Mouse (Mus musculus) cerebellum, postnatal 25 days (tissue): ENCODE results near the gene Pacsin2.
"Not testable (repeated sequence)": the region's sequence is repeated elsewhere in the genome, so short reads cannot be mapped to it uniquely, and the experiment has no call there.

Source experiments
- DNase-seq, 2 experiments: peaks; one replicate each; pipeline ENCODE4 v3.0.0; 2021; ENCODE audit warnings: mixed read lengths in 2 of 2

The Pacsin2 gene

DNA sequence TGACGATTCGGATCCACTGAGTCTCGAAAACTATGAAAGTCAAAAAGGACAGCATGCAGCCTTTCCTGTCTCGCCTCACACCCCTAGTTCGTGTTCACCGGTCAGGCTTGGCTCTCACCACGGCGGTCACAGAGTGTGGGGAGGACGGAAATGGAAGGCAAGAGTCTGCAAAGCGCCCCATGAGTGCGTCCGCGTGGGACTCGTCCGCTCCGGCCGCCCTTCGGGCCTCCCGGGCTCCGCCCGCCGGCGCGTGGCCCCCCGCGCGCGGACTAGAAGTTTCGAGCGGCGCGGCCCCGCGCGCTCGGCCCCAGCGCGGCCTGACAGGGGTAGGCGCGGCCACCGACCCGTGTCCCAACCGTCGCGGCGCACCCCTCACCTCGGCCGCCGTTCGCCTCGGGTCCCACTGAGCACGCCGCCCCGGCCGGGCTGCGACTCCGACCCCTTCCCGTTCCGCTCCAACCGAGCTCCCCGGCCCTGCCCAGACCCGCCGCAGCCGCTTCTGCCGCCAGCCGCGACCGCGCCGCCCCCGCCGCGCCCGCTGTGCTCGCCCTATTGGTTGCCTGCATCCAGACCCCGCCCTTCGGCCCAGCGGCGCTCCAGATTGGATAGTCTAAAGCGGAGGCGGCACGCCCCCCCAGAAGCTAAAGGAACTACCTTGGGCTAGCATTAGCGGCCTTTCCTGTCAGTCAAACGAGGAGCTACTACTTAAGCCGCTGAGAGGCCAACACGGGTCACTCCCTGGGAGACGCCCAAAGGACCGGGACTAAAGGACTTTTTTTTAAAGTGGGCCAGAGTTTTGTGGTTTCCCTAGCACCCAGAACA is at the start of gene Pacsin2:
Gene Pacsin2, minus strand, starts transcription at position 524 of the 822 bp plus-strand sequence.
- DNase-seq, result peak; percentile 89 to 94

- DNase-seq, result no peak
These were observed 48.3 kb upstream of the Pacsin2 start for GRCm38 (mm10) chr15:83512489-83513281.

- DNase-seq, result peak; percentile 91 to 95
These were observed 46.5 kb upstream of the Pacsin2 start, which contains the start of gene Ttll1 for GRCm38 (mm10) chr15:83510805-83511405. Gene Ttll1 (minus strand): TSS chr15:83510893.

DNA sequence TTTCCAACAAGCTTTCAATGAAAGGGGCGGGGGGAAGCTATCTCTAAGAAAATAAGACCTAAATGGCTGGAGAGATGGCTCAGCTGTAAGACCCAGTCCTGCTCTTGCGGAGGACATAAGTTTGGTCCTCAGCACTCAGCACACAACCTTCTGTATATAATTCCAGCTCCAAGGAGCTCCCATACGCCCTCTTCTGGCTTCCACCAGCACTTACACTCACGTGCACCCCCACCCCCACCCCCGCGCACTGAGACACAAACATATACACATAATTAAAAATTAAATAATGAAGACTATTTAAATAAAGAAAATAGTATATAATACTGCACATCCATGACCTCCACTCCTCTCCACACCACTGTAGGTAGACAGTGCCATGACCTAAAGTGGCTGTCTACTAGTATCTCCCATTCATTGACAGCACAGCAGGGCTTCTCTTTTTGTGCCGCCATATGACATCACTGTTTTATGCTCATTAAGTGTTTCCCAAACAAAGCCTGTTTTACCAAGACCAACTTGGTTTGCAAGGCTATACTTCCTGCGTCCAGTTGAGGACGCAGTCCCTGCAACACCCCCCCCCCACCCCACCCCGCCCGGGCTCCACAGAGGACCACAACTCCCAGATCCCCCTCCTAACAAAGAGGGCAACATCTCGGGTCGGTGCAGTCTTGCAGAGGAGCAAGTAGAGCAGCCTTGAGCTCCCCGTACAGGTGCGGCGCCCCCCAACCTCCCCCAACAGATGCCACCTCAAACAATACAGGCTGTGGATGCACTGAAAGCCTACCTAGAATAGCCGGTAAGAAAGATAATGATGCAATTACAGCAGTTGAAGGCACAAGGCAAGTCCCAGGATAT is 45.8 kb upstream of the Pacsin2 start:
- no peak for DNase-seq

- DNase-seq, result not testable (repeated sequence)
These were observed 37.1 kb upstream of the Pacsin2 start for GRCm38 (mm10) chr15:83501483-83501882.

GRCm38 (mm10) chr15:83500352-83500751 is 35.9 kb upstream of the Pacsin2 start:
- DNase-seq, result peak in 1 of 2 experiments; percentile 26

GRCm38 (mm10) chr15:83499211-83499755 is 34.9 kb upstream of the Pacsin2 start:
- DNase-seq, result peak in 1 of 2 experiments; percentile 25

GRCm38 (mm10) chr15:83497299-83497698 is 32.9 kb upstream of the Pacsin2 start:
- no peak for DNase-seq

DNA sequence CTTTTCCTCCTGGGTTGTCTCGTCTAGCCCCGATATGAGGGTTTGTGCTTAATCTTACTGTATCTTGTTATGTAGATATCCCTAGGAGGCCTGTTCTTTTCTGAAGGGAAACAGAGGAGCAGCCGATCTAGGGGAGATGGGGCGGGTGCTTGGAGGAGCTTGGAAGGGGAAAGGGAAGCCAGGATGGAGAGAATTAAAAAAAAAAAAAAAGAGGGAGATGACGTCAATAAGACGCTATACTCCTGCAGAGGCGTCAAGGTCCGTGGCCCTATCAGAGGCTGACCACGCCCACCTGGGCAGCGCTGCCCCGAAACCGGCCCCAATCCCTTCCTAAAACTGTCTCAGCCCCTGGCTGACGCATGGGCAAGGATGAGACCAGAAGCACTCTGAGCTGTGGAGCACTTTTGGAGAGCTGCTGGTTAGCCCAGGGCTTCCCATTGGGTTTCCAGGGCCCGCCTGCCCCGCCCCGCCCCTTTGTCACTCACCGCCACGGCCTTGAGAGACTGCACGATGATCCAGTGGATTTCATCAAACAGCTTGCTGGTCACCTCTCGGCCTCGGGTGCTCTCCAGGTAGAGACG is 31.5 kb upstream of the Pacsin2 start:
- DNase-seq, result no peak

DNA sequence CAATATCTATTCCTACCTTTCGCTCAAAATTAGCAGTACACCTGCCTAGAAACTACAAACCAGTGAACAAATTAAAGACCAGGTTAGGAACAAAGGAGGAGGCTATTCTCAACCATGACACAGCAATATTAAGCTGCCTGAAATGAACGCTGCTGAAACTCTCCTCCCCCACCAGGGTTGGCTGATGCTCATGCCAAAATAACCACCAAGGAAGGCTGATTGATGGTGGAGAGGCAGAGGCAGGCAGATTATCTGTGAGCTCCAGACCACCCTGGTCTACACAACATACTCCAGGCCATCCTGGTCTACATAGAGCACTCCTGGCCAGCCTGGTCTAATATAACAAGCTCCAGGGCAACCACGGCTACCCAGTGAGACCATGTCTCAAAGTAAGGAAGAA is 30.8 kb upstream of the Pacsin2 start:
- DNase-seq, result no peak

DNA sequence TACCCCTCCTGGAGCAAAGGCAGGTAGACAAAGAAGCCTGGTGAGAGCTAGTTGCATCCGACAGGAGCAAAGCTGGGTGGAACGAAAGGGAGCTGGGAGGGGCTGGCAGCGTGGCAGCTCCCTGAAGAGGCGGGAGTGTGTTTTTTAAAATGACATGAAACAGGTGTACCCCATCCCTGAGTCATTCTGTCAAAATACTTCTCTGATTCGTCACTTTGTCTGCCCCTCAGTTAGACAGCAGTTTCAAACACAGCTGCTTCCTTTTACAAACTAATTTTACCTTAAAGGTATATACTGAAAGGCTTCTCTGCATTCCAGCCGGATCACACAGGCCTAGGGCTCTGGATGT is 30.1 kb upstream of the Pacsin2 start:
- no peak for DNase-seq

DNA sequence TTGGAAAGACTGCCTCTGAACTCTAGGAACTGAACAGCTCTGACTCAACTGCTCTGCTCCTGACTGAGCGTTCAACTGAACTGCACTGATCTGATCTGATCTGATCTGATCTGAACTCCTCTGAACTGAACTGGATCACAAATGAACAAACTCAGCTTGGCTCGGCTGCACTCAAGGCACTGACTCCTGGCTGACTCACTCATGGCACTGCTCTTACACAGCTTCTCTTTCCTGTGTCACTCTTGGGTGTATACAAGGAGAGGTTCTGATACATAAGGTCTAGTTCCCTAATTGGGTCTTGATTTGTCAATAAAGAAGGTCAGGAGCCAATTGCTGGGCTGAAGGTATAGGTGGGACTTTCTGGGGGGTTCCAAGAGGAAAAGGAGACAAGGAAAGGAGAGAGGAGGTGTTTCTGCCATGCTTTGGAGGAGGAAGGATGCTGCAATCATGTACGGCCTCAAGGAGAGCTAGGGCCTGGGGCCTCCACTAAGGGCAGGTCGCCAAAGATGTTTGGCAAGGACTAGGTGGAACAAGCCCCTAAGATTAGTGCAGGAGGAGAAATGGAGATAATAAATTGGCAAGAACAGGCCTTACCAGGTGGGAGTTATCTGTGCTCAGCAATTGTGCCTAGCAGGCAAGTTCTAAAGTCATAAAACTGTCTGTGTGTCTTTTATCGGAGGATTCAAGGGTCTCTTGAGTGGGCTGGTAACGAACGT is 29.6 kb upstream of the Pacsin2 start:
- no peak for DNase-seq

DNA sequence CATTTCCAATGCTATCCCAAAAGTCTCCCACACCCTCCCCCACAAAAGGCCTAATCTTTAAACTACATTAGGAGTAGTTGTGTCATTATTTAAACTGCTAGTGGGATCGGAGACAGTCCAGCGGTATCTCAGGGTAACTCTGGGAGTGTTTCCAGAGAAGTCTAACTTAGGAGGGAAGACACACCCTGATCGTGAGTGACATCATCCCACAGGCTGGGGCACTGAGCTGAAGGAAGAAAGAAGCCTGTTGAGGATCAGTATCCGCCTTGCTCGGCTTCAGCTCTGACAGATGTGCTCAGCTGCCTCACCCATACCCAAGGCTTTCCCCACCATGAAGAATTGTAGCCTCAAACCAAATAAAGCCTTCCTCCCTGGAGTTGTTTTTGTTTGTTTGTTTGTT is 27.5 kb upstream of the Pacsin2 start:
- DNase-seq, result no peak

DNA sequence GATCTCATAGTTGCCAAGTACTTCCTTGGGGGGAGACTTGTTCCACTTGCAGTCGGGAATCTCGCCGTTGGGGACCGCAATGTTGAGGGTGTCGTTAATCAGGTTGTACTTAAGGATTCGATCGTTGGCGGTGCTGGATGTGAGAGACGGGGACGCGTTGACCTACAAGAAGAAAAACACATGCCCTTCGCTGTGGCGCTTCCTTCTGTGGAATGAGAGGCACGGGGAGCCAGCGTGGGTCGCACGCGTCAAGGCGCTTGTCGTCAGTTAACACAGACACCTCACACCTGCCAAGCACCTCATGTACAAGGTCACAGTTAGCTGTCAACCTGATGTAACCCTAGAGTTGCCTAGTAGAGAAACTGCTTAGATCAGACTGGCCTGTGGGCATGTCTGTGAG is 25.1 kb upstream of the Pacsin2 start:
- no peak for DNase-seq

DNA sequence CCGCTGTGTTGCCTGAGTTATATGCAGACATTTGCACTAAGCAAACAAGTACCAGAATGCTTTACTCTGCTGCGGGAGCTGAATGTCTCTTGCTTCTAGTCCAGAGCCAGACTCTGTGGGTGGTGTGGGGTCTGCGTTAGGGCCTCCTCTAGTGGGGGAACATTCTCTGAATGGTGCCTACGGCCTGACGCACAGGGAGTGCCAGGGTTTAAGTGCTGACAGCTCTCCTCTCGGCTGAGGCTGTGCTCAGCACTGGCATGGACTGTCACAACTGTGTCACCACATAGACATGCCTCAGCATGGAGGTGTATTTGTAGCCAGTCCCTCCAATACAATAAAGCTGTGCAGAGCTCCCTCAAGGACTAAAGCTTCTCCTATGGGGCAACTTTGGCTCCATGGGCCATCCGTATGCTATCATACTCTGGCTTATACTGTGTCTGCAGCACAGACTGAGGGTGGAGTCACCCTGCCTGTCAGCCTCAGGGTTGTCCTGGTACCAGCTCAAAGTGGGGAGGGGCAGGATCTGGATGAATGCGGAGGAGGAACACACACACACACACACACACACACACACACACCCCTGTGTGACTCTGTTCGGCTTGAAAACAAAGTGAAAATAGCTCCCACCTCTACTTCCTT is 23.2 kb upstream of the Pacsin2 start:
- no peak for DNase-seq

GRCm38 (mm10) chr15:83484311-83484710 is 19.9 kb upstream of the Pacsin2 start:
- DNase-seq, result no peak

DNA sequence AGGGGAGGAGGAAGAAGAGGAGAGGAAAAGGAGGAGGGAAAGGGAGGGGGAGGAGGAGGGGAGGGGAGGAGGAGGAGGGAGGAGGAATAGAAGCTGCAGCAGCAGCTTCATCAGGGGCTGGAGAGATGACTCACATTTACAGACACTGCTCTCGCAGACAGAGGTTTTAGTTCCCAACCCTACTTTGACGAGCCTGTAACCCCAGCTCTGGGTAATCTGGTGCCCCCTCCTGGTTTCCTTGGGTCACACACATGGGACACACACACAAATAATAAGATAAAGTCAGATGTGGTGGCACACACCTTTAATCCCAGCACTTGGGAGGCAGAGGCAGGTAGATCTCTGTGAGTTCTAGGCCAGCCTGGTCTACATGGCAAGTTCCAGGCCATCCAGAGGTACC is 19.1 kb upstream of the Pacsin2 start:
- no peak for DNase-seq

DNA sequence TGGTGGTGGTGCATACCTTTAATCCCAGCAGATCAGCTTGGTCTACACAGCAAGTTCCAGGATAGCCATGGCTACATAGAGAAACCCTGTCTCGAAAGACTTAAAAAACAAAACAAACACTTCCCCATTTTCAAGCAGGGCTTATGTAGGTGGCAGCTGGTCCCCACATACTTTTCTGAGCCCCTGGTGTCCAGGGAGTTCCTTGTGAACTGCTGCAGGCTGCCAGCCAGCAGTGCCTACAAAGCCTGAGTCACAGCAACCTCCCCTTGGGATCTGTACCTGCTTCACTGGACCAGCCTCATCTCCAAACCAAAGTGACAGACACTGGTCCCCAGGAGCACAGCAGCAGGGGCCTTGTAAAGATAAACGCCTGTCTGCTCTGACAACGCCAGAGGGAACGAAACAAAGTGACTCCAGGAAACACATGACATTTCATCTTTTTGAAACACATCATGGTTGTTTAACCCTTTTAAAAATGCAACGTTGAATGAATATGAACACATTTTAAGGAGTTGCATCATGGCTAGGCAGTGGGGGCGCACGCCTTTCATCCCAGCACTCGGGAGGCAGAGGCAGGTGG is 18.3 kb upstream of the Pacsin2 start:
- no peak for DNase-seq

GRCm38 (mm10) chr15:83481236-83481780 is 16.9 kb upstream of the Pacsin2 start:
- DNase-seq, result no peak

DNA sequence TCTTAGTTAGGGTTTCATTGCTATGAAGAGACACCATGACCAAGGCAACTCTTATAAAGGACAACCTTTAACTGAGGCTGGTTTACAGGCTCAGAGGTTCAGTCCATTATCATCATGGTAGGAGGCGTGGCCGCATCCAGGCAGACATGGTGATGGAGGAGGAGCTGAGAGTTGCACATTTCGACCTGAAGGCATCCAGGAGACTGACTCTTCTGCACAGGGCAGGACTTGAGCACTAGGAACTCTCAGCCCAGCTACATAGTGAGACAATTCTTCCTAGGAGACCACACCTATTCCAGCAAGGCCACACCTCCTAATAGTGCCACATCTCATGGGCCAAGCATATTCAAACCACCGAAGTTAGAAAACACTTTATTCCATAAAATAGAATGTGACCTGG is 15.4 kb upstream of the Pacsin2 start:
- DNase-seq, result no peak
